Mouse (Mus musculus) liver, embryonic 14.5 days (tissue): ENCODE results near the gene Sema7a. TPM values are rescaled to one million over a fixed set of nuclear protein-coding genes. Genes with fewer than 3 reads are reported as not detected.

Source experiments
- ATAC-seq: fragments of 200-750 bp; cut with Nextera tagmentation; 2 replicates; pipeline ENCODE4 v1.8.0; 2017; ENCODE audit warnings: moderate number of reproducible peaks, mild to moderate bottlenecking, moderate library complexity; ENCODE audit not compliant: insufficient read depth
- DNase-seq, 3 experiments: peaks; one replicate each; pipeline ENCODE4 v3.0.0-alpha.2; 2012 to 2013; ENCODE audit warnings: low read depth in 3 of 3, low spot score in 3 of 3
- H3K27ac ChIP-seq: fragments of 300-500 bp; sonication (generic); 2 replicates; pipeline ENCODE4 v1.5.1; 2014; ENCODE audit warnings: moderate library complexity, mild to moderate bottlenecking, control low read depth, inconsistent platforms
- H3K27me3 ChIP-seq: fragments of 300-500 bp; sonication (generic); 2 replicates; pipeline ENCODE4 v1.6.1; 2014; ENCODE audit warnings: mild to moderate bottlenecking, low read length, moderate library complexity; ENCODE audit not compliant: control insufficient read depth, insufficient read depth
- H3K36me3 ChIP-seq: fragments of 300-500 bp; sonication (generic); replicated peaks from 2 replicates; pipeline ENCODE4 v1.6.1; 2014; ENCODE audit warnings: low read depth; ENCODE audit not compliant: control insufficient read depth, insufficient read depth
- H3K4me1 ChIP-seq, 2 experiments: fragments of 200-500 bp in 1 of 2; fragments of 300-500 bp in 1 of 2; sonication (generic) in 1 of 2; replicated peaks; 2 replicates each; pipeline ENCODE4 v1.6.1; 2012 to 2014; ENCODE audit warnings: antibody characterized with exemption in 1 of 2, inconsistent platforms in 1 of 2, low read length in 1 of 2; ENCODE audit not compliant: control insufficient read depth in 2 of 2, insufficient read depth in 2 of 2
- H3K4me2 ChIP-seq: fragments of 300-500 bp; sonication (generic); 2 replicates; pipeline ENCODE4 v1.6.1; 2014; ENCODE audit warnings: low read depth, mild to moderate bottlenecking, control low read depth, moderate library complexity
- H3K4me3 ChIP-seq, 2 experiments: fragments of 200-500 bp in 1 of 2; fragments of 300-500 bp in 1 of 2; sonication (generic) in 1 of 2; 2 replicates each; pipeline ENCODE4 v1.5.1; 2012 to 2014; ENCODE audit warnings: low read depth in 2 of 2, low read length in 2 of 2, mild to moderate bottlenecking in 2 of 2, control low read depth in 1 of 2, inconsistent platforms in 1 of 2, moderate library complexity in 1 of 2; ENCODE audit not compliant: insufficient read depth in 1 of 2
- H3K9ac ChIP-seq: fragments of 300-500 bp; sonication (generic); replicated peaks from 2 replicates; pipeline ENCODE4 v1.6.1; 2014; ENCODE audit warnings: mild to moderate bottlenecking, control low read depth, moderate library complexity
- H3K9me3 ChIP-seq: fragments of 300-500 bp; sonication (generic); 2 replicates; pipeline ENCODE4 v1.6.1; 2016; ENCODE audit warnings: low read length, mixed read lengths; ENCODE audit not compliant: control insufficient read depth
- CTCF ChIP-seq: IDR thresholded peaks from 2 replicates; pipeline ENCODE4 v1.5.1; 2016; ENCODE audit warnings: antibody characterized with exemption, low read depth, control low read depth
- EP300 ChIP-seq: IDR thresholded peaks from 2 replicates; pipeline ENCODE4 v1.6.1; 2016; ENCODE audit warnings: antibody characterized with exemption, low read depth
- whole genome bisulfite sequencing: fragments of 180-500 bp; shearing (Covaris S2); extraction: QIAGEN DNeasy Blood & Tissue Kit; methylation state at CpG from one replicate; pipeline ENCODE4 v1.1.7; 2014; ENCODE audit not compliant: insufficient replicate concordance; 5-methylcytosine and 5-hydroxymethylcytosine counted together
- polyA plus RNA-seq, 2 experiments: library from polyadenylated mRNA; depleted of rRNA in 1 of 2; stranded (reverse) in 1 of 2; unstranded in 1 of 2; fragments of >200 nt; fragmentation: Nextera tagmentation in 1 of 2; extraction: Ambion mirVana in 1 of 2; gene quantifications; 2 replicates each; pipeline versions ENCODE4 v1.2.1 to v1.2.3; 2012 to 2014

The Sema7a gene
- polyA plus RNA-seq, 2 experiments, result 0.08 TPM; not detected in 1

DNA sequence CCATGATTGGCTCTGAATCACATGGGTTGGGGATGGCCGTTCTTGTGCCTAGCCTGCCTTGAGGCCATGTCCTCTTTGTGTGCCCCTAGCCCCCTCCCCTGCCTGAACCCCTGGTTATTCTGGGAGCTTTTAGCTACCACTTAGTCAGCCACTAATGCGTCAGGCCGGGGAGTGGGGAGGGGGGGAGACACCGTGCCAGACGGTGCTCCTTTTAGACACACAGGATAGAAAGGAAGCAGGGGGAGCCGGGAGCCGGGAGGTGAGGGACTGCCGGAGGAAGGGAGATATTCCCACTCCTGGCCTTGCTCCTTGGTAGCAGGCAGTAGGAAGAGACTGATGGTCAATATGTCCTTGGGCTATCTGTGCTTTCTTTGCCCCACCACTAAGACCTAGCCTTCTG, 10.0 kb downstream of the Sema7a start:
- WGBS, result 43% methylated on average over 8 of the region's 8 CpGs
- no peaks in the 10 kb centered on the region for H3K36me3 ChIP-seq
- H3K4me1 ChIP-seq, result no peaks in the 10 kb centered on the region
- H3K4me3 ChIP-seq, result no peak overlapping the region
- no peak overlapping the region for H3K27ac ChIP-seq
- no peak overlapping the region for H3K4me2 ChIP-seq
- TF ChIP-seq EP300 (no peak), CTCF (no peak)
- no peaks in the 10 kb centered on the region for H3K9me3 ChIP-seq
- DNase-seq (no peak), ATAC-seq (no peak)
- H3K9ac ChIP-seq, result no peak overlapping the region
- no peaks in the 10 kb centered on the region; the same call in 1 of the 2 replicates for H3K27me3 ChIP-seq

DNA sequence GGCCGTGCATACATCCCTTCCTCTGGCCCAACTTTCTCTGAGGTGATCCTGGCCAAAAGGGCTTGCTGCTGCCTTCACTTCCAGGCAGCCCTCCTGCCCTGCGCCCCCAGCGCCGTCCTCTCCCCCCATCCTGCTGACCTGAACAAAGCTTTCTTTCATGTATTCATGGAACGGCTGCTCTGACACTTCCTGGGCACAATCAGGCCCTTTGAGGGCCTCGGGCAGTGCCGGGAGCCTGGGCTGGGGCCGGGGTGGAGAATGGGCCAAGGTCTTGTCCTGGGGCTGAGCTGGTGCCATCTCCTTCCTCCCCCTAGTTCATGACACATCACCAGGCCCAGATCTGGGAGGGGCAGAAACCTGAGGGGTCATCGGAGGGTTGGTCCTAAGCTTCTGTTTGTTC, 10.6 kb downstream of the Sema7a start:
- DNase-seq (no peak), ATAC-seq (no peak)
- Histone ChIP-seq H3K36me3 (no peaks in the 10 kb centered on the region), H3K27ac (no peak overlapping the region), H3K9ac (no peak overlapping the region), H3K27me3 (no peaks in the 10 kb centered on the region; the same call in 1 of the 2 replicates), H3K4me1 (no peaks in the 10 kb centered on the region), H3K9me3 (no peaks in the 10 kb centered on the region), H3K4me2 (no peak overlapping the region), H3K4me3 (no peak overlapping the region)
- TF ChIP-seq CTCF (no peak), EP300 (no peak)
- 56% methylated on average over 9 of the region's 9 CpGs for WGBS

DNA sequence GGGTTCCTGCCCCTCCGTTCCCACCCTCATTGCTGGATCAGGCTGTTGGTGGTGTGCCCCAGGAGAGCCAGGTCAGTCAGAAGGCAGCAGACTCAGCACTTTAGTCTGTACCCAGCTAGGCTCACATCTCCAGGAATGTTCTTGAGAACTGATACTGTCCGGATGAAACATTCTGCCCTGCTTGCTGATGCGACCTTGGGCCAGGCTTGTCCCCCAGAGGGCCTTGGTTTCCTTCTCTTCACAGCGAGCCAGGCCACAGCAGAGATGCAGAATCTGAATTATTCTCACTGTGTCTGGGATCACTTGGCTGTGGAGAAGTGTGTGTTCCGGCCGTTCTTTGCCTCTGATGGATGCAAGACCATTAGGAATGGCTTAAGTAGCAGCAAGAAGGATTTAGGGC, 12.1 kb downstream of the Sema7a start:
- Histone ChIP-seq H3K36me3 (no peaks in the 10 kb centered on the region), H3K4me2 (no peak overlapping the region), H3K9me3 (no peaks in the 10 kb centered on the region), H3K27ac (no peak overlapping the region), H3K9ac (no peak overlapping the region), H3K27me3 (no peaks in the 10 kb centered on the region; the same call in 1 of the 2 replicates), H3K4me1 (no peaks in the 10 kb centered on the region), H3K4me3 (no peak overlapping the region)
- no peak for TF ChIP-seq EP300
- TF ChIP-seq CTCF, result no peak
- DNase-seq, result no peak
- no peak for ATAC-seq
- WGBS, result 60% methylated on average over 6 of the region's 6 CpGs

DNA sequence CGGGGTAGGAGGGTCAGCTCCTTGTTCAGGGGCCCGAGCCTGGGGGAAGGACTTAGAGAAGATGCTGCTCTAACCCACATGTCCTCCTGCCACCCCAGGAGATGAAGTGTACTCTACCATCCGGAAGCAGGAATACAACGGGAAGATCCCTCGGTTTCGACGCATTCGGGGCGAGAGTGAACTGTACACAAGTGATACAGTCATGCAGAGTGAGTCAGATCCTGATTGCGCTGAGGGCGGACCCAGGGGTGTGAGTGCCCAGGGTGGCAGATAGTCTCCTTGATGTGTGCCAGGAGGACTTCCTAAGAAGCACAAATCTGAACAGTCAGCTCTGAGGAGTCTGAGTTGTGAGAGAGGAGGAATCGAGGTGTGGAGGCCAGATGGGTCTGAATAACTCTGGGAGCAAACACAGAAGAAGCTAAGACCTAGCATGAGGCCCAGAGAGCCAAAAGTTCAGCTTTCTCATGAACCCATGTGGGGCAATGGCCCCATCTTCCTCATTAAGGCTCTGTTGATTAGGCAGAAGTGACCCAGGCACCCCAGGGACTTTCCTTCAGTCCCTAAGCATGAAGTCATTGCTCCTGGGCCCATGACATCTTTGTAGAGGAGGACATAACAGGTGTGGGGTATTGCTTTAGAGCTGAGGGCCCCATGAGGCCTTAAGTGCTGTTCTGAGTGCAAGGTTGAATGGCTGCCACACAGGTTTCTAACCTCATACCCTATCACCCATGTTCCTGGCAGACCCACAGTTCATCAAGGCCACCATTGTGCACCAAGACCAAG, 15.2 kb downstream of the Sema7a start:
- DNase-seq, result no peak
- Histone ChIP-seq H3K9ac (no peak overlapping the region), H3K9me3 (no peaks in the 10 kb centered on the region), H3K27ac (no peak overlapping the region), H3K4me1 (no peaks in the 10 kb centered on the region), H3K27me3 (no peaks in the 10 kb centered on the region), H3K4me2 (no peak overlapping the region), H3K4me3 (no peak overlapping the region), H3K36me3 (no peaks in the 10 kb centered on the region)
- TF ChIP-seq CTCF (no peak), EP300 (no peak)
- ATAC-seq, result no peak
- 72% methylated on average over 12 of the region's 12 CpGs for WGBS

DNA sequence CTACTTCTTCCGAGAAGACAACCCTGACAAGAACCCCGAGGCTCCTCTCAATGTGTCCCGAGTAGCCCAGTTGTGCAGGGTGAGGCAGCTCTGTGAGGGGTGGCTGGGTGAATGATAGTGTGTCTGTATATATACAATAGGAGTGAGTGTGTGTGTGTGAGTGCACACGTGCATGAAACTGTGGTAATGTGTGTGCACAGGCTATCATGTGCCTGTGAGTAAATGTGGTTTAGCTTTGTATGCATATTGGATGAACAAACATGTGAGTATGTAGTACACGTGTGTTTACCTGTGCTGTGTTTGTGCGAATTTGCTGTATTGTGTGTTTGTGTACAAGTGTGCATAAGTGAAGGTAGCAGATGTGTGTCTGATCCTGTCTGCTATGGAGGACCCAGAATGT, 15.9 kb downstream of the Sema7a start:
- DNase-seq, result no peak
- no peak overlapping the region for H3K9ac ChIP-seq
- TF ChIP-seq CTCF, result no peak
- no peak for TF ChIP-seq EP300
- H3K9me3 ChIP-seq, result no peaks in the 10 kb centered on the region
- no peaks in the 10 kb centered on the region for H3K4me1 ChIP-seq
- no peak overlapping the region for H3K27ac ChIP-seq
- H3K4me2 ChIP-seq, result no peak overlapping the region
- WGBS, result 48% methylated on average over 6 of the region's 6 CpGs
- H3K36me3 ChIP-seq, result no peaks in the 10 kb centered on the region
- H3K27me3 ChIP-seq, result no peaks in the 10 kb centered on the region
- ATAC-seq, result no peak
- no peak overlapping the region for H3K4me3 ChIP-seq
